Mouse (Mus musculus): ENCODE measurements around the gene Dtx1.

Gene Dtx1

GRCm38 (mm10) chr5:120674229-120675145, 37.2 kb downstream of the Dtx1 start:
- DNase-seq = peak; percentile 82

DNA sequence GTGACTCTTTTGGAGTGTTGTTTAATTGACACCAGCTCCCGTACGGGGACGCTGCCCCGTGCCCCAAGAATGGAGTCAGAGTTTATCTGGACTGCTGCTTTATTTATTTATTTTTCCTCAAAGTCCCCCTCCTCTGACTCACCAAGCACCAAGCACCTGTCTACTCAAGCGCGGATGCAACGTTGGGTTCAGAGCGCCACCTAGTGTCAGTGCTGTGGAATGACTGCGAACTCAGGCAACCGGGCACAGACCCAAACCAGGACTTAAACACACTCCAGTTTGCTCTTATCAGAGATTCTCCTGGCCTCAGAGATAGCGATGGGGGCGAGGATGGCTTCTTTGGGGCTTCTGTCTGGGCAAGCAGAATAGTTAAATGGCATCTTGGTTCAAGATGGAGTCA, 38.1 kb downstream of the Dtx1 start:
- DNase-seq = peak; percentile 90

- no peak for DNase-seq
These were observed 39.9 kb downstream of the Dtx1 start for GRCm38 (mm10) chr5:120671865-120672264.

- no peak for DNase-seq
These were observed 41.6 kb downstream of the Dtx1 start for GRCm38 (mm10) chr5:120670132-120670531.

- DNase-seq = no peak
These were observed 43.0 kb downstream of the Dtx1 start for GRCm38 (mm10) chr5:120668761-120669160.

DNA sequence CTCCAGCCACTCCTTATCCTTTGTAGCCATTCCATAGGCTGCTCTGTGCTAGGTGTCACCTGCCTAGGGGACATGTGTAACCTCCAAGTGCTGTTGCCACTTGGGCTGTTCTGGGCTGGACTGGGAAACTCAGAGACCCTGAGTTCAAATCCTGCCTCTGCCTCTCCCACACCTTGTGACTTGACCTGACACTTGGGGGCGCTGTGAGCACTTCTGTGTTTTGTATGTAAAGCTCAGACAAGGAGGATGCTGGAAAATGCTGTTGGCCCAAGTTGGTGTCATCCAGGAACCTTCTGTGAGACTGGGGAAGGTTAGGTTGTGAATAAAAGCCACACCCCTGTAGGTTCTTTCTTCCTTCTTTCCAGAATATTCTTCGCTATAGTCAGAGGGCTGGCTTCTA, 46.8 kb downstream of the Dtx1 start:
- peak; percentile 60 for DNase-seq

DNA sequence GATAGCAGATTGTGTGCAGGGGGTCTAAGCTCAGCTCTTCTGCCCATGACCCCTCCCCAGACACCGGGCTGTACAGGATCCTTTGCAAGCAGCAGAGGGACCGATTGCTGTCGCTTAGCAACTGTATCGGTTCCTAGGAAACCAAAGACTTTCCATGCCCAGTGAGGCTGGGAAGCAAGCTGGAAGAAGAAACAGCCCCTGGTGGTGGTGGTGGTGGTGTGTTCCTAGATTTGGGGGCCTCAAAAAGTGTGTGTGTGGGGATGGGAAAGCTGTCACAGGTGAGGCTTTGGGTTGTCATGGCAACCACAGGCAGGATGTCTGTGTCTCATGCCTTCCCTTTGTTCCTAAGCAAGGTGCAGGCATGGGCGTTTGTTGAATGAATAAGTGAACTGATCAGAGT, 50.9 kb downstream of the Dtx1 start:
- peak; percentile 47 for DNase-seq

GRCm38 (mm10) chr5:120656281-120656751, 55.4 kb downstream of the Dtx1 start:
- DNase-seq = no peak

DNA sequence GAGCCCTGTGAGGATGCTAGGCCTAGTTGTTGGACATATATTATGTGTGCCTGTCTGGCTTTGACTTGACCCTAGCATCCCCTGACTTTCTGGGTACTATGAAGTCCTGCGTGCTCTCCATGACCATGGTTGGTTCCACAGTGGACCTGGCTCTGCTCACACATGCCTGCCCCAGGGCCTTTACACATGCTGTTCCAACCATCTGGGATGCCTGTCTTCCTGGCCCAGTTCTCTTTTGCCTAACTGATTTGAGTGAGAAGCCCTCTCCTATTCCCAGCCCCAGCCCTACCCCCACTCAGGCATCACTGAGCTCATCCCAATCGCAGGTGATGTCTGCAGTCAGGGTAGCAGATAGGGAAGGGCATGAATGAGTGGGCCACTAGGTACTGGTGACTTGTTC, 57.9 kb downstream of the Dtx1 start:
- no peak for DNase-seq

DNA sequence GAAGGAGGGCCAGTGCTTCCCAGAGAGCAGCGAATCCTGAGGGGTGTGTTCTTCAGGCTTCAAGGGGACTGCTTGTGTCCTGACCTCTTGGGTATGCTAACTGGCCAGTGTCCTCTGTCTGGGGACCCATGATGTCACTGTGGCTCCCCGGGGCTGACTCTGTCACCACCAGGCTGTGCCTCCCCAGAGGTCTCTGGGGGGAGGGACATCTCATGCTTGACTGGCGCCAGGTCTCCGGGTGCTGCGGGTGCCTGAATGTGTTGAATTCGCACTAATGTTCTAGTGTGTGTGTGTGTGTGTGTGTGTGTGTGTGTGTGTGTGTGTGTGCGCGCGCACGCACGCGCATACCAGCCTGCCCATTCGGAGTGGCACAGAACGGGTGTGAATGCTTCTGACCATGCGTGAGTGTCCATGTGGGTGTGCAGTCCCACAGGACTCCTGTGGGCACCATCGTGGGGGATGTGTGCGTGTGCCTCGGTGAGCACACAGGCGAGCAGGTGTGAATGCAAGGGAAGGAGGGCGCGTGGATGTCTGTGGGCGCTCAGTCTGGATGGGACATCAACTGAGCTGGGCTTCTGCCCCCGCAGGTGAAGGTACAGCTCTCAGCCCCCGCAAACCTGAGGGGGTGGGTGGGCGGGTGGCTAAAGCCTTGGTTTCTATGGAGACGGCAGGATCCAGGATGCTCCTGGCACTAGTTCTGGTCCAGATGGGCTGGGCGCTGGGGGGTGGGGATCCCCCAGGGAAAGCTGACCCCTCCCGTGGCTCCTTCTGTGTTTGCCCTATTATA, 58.6 kb downstream of the Dtx1 start:
- DNase-seq = no peak

- no peak for DNase-seq
These were observed 60.5 kb downstream of the Dtx1 start for GRCm38 (mm10) chr5:120651230-120651629.

GRCm38 (mm10) chr5:120649938-120650337, 61.8 kb downstream of the Dtx1 start:
- peak; percentile 52 for DNase-seq

GRCm38 (mm10) chr5:120649374-120649933, 62.3 kb downstream of the Dtx1 start:
- peak; percentile 75 for DNase-seq

- peak; percentile 95 for DNase-seq
These were observed 63.0 kb downstream of the Dtx1 start, which contains the start of gene Rasal1 for GRCm38 (mm10) chr5:120648569-120649373. Gene Rasal1 (plus strand): TSS chr5:120648812.

DNA sequence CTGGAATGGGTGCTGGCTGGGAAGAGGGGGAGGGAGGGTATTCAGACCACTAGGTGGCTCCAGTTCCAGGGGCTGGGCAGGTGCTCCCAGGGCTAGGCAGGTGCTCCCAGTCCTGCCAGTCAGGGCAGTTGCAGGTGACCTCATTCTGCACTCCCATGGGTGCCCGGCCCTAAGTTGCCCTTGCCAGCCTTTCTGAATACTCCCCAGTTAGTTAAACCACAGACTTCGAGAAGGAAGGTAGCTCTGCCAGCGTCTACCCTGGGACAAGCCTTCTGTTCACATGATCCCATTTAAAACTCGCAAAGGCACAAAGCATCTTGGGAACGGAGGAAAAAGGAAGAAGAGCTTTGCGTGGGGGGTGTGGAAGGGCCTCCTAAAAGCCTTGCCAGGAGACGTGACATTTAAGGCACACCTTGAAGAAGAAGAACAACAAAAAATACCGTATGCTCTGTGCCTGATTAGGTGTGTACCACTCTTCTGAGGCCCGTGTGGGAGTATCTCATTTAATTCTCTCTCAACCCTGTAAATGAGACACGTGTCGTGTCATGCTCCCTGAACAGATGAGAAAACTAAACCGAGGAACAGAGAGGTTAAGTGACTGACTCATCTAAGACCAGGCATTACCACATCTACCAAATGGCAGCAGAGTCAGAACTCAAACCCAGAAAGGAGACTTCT, 63.8 kb downstream of the Dtx1 start:
- DNase-seq = peak; percentile 58

DNA sequence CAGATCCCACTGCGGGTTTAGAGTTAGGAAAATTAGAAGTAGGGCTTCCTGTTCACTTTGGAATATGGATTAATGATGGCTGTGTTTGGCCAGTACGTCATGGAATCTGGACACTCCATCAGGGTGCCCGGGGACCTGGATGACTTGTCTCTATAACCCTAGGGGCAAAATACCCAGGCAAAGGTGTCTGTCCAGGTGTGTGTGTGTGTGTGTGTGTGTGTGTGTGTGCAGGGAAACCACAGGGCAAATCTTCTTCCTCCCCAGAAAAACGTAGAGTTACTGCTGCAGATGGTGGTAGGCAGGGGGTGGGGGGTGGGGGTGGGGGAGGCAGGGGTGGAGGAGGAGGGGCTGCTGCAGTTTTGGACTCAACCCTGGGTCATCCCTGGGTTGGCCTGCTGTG, 64.4 kb downstream of the Dtx1 start:
- DNase-seq = peak; percentile 37

- no peak for DNase-seq
These were observed 65.9 kb downstream of the Dtx1 start for GRCm38 (mm10) chr5:120645851-120646250.

DNA sequence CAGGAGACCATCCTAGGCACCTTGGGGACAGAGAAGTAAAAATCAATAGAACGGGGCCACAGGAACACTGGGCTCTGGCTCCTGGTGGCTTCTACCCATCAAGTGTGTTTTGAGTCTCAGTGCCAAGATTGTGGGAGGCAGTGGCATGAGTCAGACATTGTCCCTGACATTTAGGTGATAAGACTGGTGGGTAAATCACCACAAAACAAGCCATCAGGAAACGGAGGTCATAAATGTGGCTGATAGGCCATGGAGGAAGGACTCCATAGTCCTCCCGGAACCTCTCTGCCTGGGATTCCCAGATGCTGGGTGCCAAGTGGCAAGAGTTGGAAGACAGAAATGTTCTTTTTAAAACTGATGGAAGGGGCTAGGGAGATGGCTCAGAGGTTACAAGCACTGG, 67.5 kb downstream of the Dtx1 start:
- DNase-seq = no peak

DNA sequence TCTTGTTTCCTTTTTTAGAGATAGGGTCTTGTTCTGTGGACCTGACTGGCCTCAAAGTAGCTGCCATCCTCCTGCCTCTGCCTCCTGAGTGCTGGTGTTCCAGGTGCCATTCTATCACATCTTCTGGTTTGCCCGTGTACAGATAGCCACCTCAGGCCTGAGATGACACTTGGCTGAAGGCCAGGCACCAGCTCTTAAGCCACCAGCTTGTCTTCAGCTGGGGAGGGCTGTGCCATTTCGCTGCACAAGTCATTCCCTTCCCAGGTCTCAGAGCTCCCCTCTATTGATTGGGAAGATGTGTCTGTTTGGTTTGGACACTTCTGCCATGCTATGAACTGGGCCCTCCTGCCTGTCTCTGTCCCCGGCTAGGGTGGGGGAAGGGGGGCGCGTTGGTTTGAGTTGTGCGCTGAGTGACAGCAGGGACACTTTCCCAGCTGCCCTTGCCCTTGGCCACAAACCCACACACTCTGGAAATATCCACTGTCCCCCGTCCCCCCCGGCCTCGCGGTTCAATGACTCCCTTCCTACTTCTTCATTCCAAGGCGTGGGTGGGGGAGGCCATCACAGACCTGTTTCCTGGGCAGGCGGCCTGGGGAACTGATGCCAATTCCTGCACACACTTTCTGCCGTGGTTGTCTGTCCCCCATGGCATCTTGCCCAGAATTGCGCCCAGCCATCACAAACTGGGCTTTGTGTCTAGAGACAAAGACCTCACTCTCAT, 68.2 kb downstream of the Dtx1 start:
- no peak for DNase-seq

GRCm38 (mm10) chr5:120640094-120640493, 71.6 kb downstream of the Dtx1 start:
- DNase-seq = no peak

- no peak for DNase-seq
These were observed 76.1 kb downstream of the Dtx1 start for GRCm38 (mm10) chr5:120635633-120636032.
